Mouse (Mus musculus) lung, adult 2 months (tissue): ENCODE results near the gene Opcml. TPM values are rescaled to one million over a fixed set of nuclear protein-coding genes. Genes with fewer than 3 reads are reported as not detected.

Source experiments
- DNase-seq: peaks from one replicate; pipeline ENCODE4 v3.0.0; 2022
- H3K4me1 ChIP-seq: fragments of 200-500 bp; 2 replicates; pipeline ENCODE4 v1.6.1; 2011; ENCODE audit warnings: low read length; ENCODE audit not compliant: control insufficient read depth, insufficient read depth
- H3K4me3 ChIP-seq: fragments of 200-500 bp; replicated peaks from 2 replicates; pipeline ENCODE3; 2011; ENCODE audit warnings: low read depth, mild to moderate bottlenecking, control low read depth, low read length; ENCODE audit errors: extremely low read depth
- CTCF ChIP-seq: fragments of 200-500 bp; IDR thresholded peaks from 2 replicates; pipeline ENCODE4 v1.5.1; 2011; ENCODE audit warnings: mild to moderate bottlenecking, low read length, control low read depth; ENCODE audit not compliant: insufficient read depth
- POLR2A ChIP-seq: fragments of 200-500 bp; IDR thresholded peaks from 2 replicates; pipeline ENCODE4 v1.6.1; 2011; ENCODE audit warnings: low read depth, mild to moderate bottlenecking, control low read depth, low read length, borderline replicate concordance; ENCODE audit errors: extremely low read depth
- WGBS: fragments of 180-500 bp; shearing (Covaris S2); methylation state at CpG from one replicate; pipeline ENCODE4 v1.1.7; 2018; 5-methylcytosine and 5-hydroxymethylcytosine counted together
- polyA plus RNA-seq: library from polyadenylated mRNA; depleted of rRNA; stranded (reverse); fragments of >200 nt; gene quantifications from 2 replicates; pipeline ENCODE4 v1.2.3, GENCODE M21; 2012

Opcml gene
- polyA plus RNA-seq, 1 experiment: 0.26 TPM

GRCm38 (mm10) chr9:27937660-27938059 is 147.1 kb downstream of the Opcml start:
- Histone ChIP-seq H3K4me1 (no peaks in the 10 kb centered on the region), H3K4me3 (no peak overlapping the region)
- TF ChIP-seq POLR2A (no peak), CTCF (no peak)
- 80% methylated on average over 5 of the region's 5 CpGs for WGBS
- no peak for DNase-seq

GRCm38 (mm10) chr9:27945323-27946010 is 154.9 kb downstream of the Opcml start:
- no peaks in the 10 kb centered on the region for H3K4me1 ChIP-seq
- WGBS: 65% methylated on average over 11 of the region's 11 CpGs
- no peak for TF ChIP-seq POLR2A
- no peak for TF ChIP-seq CTCF
- H3K4me3 ChIP-seq: no peak overlapping the region
- DNase-seq: no peak

GRCm38 (mm10) chr9:27951110-27951509 is 160.5 kb downstream of the Opcml start:
- 55% methylated on average over 5 of the region's 5 CpGs for WGBS
- TF ChIP-seq CTCF (no peak), POLR2A (no peak)
- no peaks in the 10 kb centered on the region for H3K4me1 ChIP-seq
- DNase-seq: no peak
- H3K4me3 ChIP-seq: no peak overlapping the region

- no peak for TF ChIP-seq CTCF
- TF ChIP-seq POLR2A: no peak
- no peak for DNase-seq
- WGBS: 70% methylated on average over 3 of the region's 3 CpGs
- Histone ChIP-seq H3K4me1 (no peaks in the 10 kb centered on the region), H3K4me3 (no peak overlapping the region)
Measured at GRCm38 (mm10) chr9:27961682-27962081, 171.1 kb downstream of the Opcml start.

- TF ChIP-seq POLR2A (no peak), CTCF (no peak)
- no peak overlapping the region for H3K4me3 ChIP-seq
- WGBS: 6% methylated on average over 2 of the region's 2 CpGs
- no peak for DNase-seq
- H3K4me1 ChIP-seq: no peaks in the 10 kb centered on the region
Measured at GRCm38 (mm10) chr9:27963385-27963784, 172.8 kb downstream of the Opcml start.

- Histone ChIP-seq H3K4me1 (no peaks in the 10 kb centered on the region), H3K4me3 (no peak overlapping the region)
- no peak for DNase-seq
- 80% methylated on average over 10 of the region's 10 CpGs for WGBS
- TF ChIP-seq CTCF (no peak), POLR2A (no peak)
Measured at GRCm38 (mm10) chr9:27964902-27965550, 174.5 kb downstream of the Opcml start.

GRCm38 (mm10) chr9:27968266-27968665 is 177.7 kb downstream of the Opcml start:
- no peak for TF ChIP-seq POLR2A
- TF ChIP-seq CTCF: no peak
- H3K4me3 ChIP-seq: no peak overlapping the region
- no peaks in the 10 kb centered on the region for H3K4me1 ChIP-seq
- DNase-seq: no peak

- 69% methylated on average over 5 of the region's 5 CpGs for WGBS
- Histone ChIP-seq H3K4me3 (no peak overlapping the region), H3K4me1 (no peaks in the 10 kb centered on the region)
- TF ChIP-seq CTCF (no peak), POLR2A (no peak)
- no peak for DNase-seq
Measured at GRCm38 (mm10) chr9:27972293-27972692, 181.7 kb downstream of the Opcml start.

GRCm38 (mm10) chr9:27982576-27982975 is 192.0 kb downstream of the Opcml start:
- Histone ChIP-seq H3K4me1 (no peaks in the 10 kb centered on the region), H3K4me3 (no peak overlapping the region)
- no peak for DNase-seq
- no peak for TF ChIP-seq CTCF
- no peak for TF ChIP-seq POLR2A
